Mouse (Mus musculus) liver, adult 2 months (tissue): ENCODE data around the gene Gm49416. TPM values are rescaled to one million over a fixed set of nuclear protein-coding genes. Genes with fewer than 3 reads are reported as not detected.

Source experiments
- DNase-seq: peaks from one replicate; pipeline ENCODE4 v3.0.0-alpha.2; 2011; ENCODE audit warnings: low read depth, low spot score; ENCODE audit errors: extremely low read depth
- H3K27ac ChIP-seq: fragments of 200-500 bp; replicated peaks from 2 replicates; pipeline ENCODE4 v1.5.1; 2012; ENCODE audit warnings: low read depth, mild to moderate bottlenecking, control low read depth, inconsistent platforms, low read length; ENCODE audit not compliant: insufficient read depth
- H3K27me3 ChIP-seq: fragments of 200-500 bp; 2 replicates; pipeline ENCODE4 v1.6.1; 2012; ENCODE audit warnings: mild to moderate bottlenecking, moderate library complexity, low read length, inconsistent platforms; ENCODE audit not compliant: control insufficient read depth, insufficient read depth
- H3K36me3 ChIP-seq: fragments of 200-500 bp; 2 replicates; pipeline ENCODE4 v1.6.1; 2012; ENCODE audit warnings: low read length, inconsistent platforms; ENCODE audit not compliant: control insufficient read depth, insufficient read depth
- H3K4me1 ChIP-seq: fragments of 200-500 bp; 2 replicates; pipeline ENCODE4 v1.6.1; 2011; ENCODE audit warnings: low read length; ENCODE audit not compliant: control insufficient read depth, insufficient read depth
- H3K4me3 ChIP-seq: fragments of 200-500 bp; 2 replicates; pipeline ENCODE4 v1.5.1; 2011; ENCODE audit warnings: low read depth, mild to moderate bottlenecking, control low read depth, low read length, moderate library complexity; ENCODE audit not compliant: insufficient read depth
- H3K79me2 ChIP-seq: fragments of 200-500 bp; 2 replicates; pipeline ENCODE4 v1.6.1; 2012; ENCODE audit warnings: inconsistent platforms, mild to moderate bottlenecking, low read length, moderate library complexity; ENCODE audit not compliant: control insufficient read depth, insufficient read depth
- H3K9ac ChIP-seq: fragments of 200-500 bp; 2 replicates; pipeline ENCODE4 v1.6.1; 2012; ENCODE audit warnings: low read depth, mild to moderate bottlenecking, control low read depth, inconsistent platforms, low read length
- CTCF ChIP-seq: fragments of 200-500 bp; IDR thresholded peaks from 2 replicates; pipeline ENCODE4 v1.5.1; 2011; ENCODE audit warnings: low read depth, low read length, control low read depth
- POLR2A ChIP-seq: fragments of 200-500 bp; IDR thresholded peaks from 2 replicates; pipeline ENCODE4 v1.6.1; 2011; ENCODE audit warnings: low read length, control low read depth; ENCODE audit not compliant: insufficient read depth; ENCODE audit errors: extremely low read depth
- WGBS: fragments of 180-500 bp; shearing (Covaris S2); methylation state at CpG from one replicate; pipeline ENCODE4 v1.1.7; 2018; 5-methylcytosine and 5-hydroxymethylcytosine counted together
- polyA plus RNA-seq: library from polyadenylated mRNA; depleted of rRNA; stranded (reverse); fragments of >200 nt; gene quantifications from 2 replicates; pipeline ENCODE4 v1.2.3, GENCODE M21; 2012
- total RNA-seq: library from RNA; depleted of rRNA; stranded (reverse); fragments of >200 nt; gene quantifications from 2 replicates; pipeline ENCODE4 v1.2.3, GENCODE M21; 2014

The Gm49416 gene
- total and polyA plus RNA-seq, 2 experiments = not detected

DNA sequence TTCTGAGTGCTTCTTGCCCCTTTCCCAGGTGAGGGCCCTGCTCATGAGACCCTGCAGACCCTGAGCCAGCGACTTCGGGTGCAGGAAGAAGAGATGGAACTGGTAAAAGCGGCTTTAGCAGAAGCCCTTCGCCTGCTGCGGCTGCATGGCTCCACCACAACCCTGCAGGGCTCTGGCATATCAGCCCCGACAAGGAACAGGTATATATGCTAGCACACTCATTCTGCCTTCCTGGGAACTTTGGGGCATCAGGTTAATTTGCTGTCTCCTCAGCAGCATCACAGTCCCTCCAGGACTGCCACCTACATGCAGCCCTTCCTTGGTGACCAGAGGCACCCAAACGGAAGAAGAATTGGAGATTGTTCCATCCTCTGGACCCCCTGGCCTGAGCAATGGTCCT is 42.0 kb downstream of the Gm49416 start:
- Histone ChIP-seq H3K4me1 (peaks cover 9% of the 10 kb centered on the region), H3K79me2 (no peaks in the 10 kb centered on the region), H3K9ac (no peak overlapping the region), H3K4me3 (no peak overlapping the region), H3K27ac (no peak overlapping the region), H3K36me3 (peaks cover 13% of the 10 kb centered on the region; the same call in 1 of the 2 replicates), H3K27me3 (no peaks in the 10 kb centered on the region)
- TF ChIP-seq CTCF = no peak
- no peak for TF ChIP-seq POLR2A
- no peak for DNase-seq
- WGBS = 84% methylated on average over 7 of the region's 7 CpGs

DNA sequence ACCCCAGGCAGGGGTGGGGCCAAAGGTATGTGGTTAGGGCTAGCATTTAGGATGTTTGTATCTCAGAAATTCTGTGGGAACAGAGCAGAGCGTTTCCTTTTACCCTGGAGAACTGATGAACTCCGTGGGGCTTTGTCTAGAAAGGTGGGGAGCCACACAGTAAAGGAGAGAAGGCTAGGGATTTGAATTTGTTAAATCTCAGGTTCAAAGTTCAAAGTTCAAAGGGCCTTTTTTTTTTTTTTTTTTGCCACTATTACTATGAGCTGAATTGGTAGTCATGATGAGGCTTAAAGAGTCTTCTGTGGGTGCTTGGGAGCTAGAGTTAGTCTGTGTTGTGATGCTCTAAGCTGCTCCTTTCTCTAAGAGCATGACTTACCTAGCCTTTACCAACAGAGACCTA is 48.0 kb downstream of the Gm49416 start:
- Histone ChIP-seq H3K79me2 (no peaks in the 10 kb centered on the region), H3K4me3 (no peak overlapping the region), H3K27ac (no peak overlapping the region), H3K4me1 (peaks cover 5% of the 10 kb centered on the region; the same call in 1 of the 2 replicates), H3K9ac (no peak overlapping the region), H3K27me3 (no peaks in the 10 kb centered on the region), H3K36me3 (peaks cover 14% of the 10 kb centered on the region; the same call in 1 of the 2 replicates)
- TF ChIP-seq POLR2A (no peak), CTCF (no peak)
- peak; percentile 57 for DNase-seq
- 63% methylated on average over 2 of the region's 2 CpGs for WGBS

DNA sequence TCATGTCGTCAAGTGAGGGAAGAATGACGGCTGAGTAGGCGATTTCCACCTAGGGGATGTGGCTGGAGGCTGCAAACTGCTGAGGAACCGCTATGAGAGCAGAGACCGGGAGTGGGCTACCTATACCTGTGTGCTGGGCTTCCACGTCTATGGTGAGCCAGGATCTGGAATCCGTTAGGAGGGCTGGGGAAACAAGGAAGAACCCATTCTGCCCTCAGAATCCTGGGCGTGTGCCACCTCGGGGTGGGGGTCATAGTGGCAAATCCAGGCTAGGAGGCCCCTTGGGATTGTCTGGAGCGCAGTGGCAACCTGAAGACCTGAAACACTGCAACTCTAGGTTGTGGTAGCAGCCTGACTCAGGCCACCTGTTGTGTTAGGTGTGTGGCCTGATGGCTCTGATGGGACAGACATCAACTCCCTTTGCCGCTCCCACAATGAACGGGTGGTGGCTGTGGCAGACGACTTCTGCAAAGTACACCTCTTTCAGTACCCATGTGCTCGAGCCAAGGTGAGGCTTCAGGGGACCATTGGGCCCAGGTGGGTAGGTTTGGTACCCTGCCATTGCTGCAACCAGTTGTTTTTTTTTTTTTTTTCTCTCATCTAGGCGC is 51.9 kb downstream of the Gm49416 start:
- Histone ChIP-seq H3K4me3 (no peak overlapping the region), H3K27me3 (no peaks in the 10 kb centered on the region), H3K4me1 (peaks cover 17% of the 10 kb centered on the region), H3K36me3 (peaks cover 8% of the 10 kb centered on the region), H3K79me2 (peaks cover 4% of the 10 kb centered on the region; the same call in 1 of the 2 replicates), H3K9ac (no peak overlapping the region), H3K27ac (no peak overlapping the region)
- TF ChIP-seq POLR2A = no peak
- no peak for TF ChIP-seq CTCF
- no peak for DNase-seq
- 92% methylated on average over 15 of the region's 15 CpGs for WGBS

DNA sequence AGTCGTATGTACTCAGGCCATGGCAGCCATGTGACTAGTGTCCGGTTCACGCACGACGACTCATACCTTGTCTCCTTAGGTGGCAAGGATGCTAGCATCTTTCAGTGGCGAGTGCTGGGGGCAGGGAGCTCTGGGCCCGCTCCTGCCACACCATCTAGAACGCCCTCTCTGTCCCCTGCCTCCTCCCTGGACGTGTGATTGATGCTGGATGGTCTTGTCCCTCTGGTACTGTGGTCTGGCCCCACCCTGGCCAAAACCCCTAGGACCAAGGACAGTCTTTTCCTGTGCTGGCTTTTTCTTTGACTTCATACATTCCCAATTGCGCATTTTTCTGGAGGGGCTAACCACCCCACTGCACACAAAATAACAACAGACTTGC is 52.4 kb downstream of the Gm49416 start:
- Histone ChIP-seq H3K27ac (no peak overlapping the region), H3K4me3 (no peak overlapping the region), H3K36me3 (peaks cover 12% of the 10 kb centered on the region), H3K9ac (no peak overlapping the region), H3K79me2 (peaks cover 4% of the 10 kb centered on the region; the same call in 1 of the 2 replicates), H3K4me1 (peaks cover 17% of the 10 kb centered on the region), H3K27me3 (no peaks in the 10 kb centered on the region)
- no peak for DNase-seq
- no peak for TF ChIP-seq CTCF
- TF ChIP-seq POLR2A = no peak
- WGBS = 74% methylated on average over 10 of the region's 10 CpGs

DNA sequence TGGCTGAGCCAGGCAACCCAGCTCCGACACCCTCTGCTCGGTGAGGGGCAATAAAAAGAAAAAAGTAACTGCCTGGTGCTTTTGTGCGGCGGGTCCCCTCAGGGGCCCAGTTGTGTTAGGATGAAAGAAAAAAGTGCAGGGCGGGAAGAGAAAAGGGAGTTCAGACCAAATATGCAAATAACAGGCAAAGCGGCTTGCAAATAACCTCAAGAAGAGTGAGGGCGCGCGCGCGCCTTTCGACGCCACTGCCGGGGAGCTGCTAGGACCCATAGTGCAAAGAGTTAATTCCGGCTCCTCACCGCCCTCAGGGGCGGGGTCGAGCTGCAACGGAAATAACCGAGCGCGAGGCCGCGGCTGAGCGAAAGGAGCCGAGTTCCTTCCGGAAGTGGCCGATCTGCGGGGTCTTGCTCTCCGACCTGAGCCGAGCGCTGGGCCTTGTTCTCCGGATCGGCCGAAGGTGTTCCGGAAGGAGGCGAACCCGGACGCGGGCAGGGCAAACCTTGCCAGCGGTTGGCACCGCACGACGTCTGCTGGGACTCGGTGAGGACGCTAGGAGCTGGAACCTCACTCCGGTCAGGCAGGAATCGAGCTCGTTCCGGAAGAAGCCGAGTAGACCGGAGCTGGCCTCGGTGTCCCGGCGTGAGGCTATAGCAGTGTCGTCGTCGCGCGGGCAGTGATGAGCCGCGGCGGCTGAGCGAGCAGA is 52.9 kb downstream of the Gm49416 start, which contains the start of gene Mta2:
Gene Mta2 (plus strand): TSS at position 361 of the 703 bp plus-strand sequence.
- Histone ChIP-seq H3K4me1 (peaks cover 17% of the 10 kb centered on the region), H3K36me3 (peaks cover 16% of the 10 kb centered on the region)

More for the DNA sequence above, 52.9 kb downstream of the Gm49416 start, which contains the start of gene Mta2:
- WGBS = 2% methylated on average over 64 of the region's 64 CpGs
- Histone ChIP-seq H3K27me3 (no peaks in the 10 kb centered on the region), H3K4me3 (peak within 1 kb of the TSS; percentile 78), H3K27ac (peak within 1 kb of the TSS; percentile 91), H3K9ac (peak within 1 kb of the TSS; percentile 89), H3K79me2 (peaks cover 4% of the 10 kb centered on the region; the same call in 1 of the 2 replicates)
- peak; percentile 63; the same call in 1 of the 2 replicates for TF ChIP-seq POLR2A
- no peak for TF ChIP-seq CTCF
- peak; percentile 85 for DNase-seq
